Mouse (Mus musculus): ENCODE data around the gene Txndc16. TPM values are rescaled to one million over a fixed set of nuclear protein-coding genes. Genes with fewer than 3 reads are reported as not detected.

The Txndc16 gene
- total and polyA plus RNA-seq, 2 experiments from 2014 or later, result 33.7 to 54.2 TPM

- Histone ChIP-seq H3K4me3 (ENCODE audit: low read length) (no peak overlapping the region), H3K27me3 (ENCODE audit: insufficient read depth, low read length) (no peaks in the 10 kb centered on the region), H3K4me1 (ENCODE audit: insufficient read depth, low read length) (no peaks in the 10 kb centered on the region), H3K36me3 (ENCODE audit: insufficient read depth, low read length) (no peaks in the 10 kb centered on the region), H3K9me3 (ENCODE audit: low read length) (no peaks in the 10 kb centered on the region), H3K4me2 (ENCODE audit: low read depth, low read length) (no peak overlapping the region), H3K27ac (no peak overlapping the region), H3K9ac (replicated peaks; ENCODE audit: low read length) (no peak overlapping the region)
- ATAC-seq (no peak), DNase-seq (ENCODE audit: low spot score) (no peak)
- TF ChIP-seq CTCF (IDR thresholded peaks at IDR 0.05; ENCODE audit: low read depth), result no peak
- WGBS, result 80% methylated on average over 2 of the region's 2 CpGs
Measured at GRCm38 (mm10) chr14:45190999-45191398, 29.1 kb downstream of the Txndc16 start.

GRCm38 (mm10) chr14:45181611-45182010 lies 38.5 kb downstream of the Txndc16 start:
- no peak for ATAC-seq
- WGBS, result 91% methylated on average over 4 of the region's 4 CpGs
- Histone ChIP-seq H3K4me1 (ENCODE audit: insufficient read depth, low read length) (no peaks in the 10 kb centered on the region), H3K36me3 (ENCODE audit: insufficient read depth, low read length) (peaks cover 10% of the 10 kb centered on the region; the same call in 1 of the 2 replicates), H3K27ac (no peak overlapping the region), H3K4me3 (ENCODE audit: low read length) (no peak overlapping the region), H3K9me3 (ENCODE audit: low read length) (no peaks in the 10 kb centered on the region), H3K4me2 (ENCODE audit: low read depth, low read length) (no peak overlapping the region), H3K9ac (replicated peaks; ENCODE audit: low read length) (no peak overlapping the region), H3K27me3 (ENCODE audit: insufficient read depth, low read length) (no peaks in the 10 kb centered on the region)
- no peak for TF ChIP-seq CTCF (IDR thresholded peaks at IDR 0.05; ENCODE audit: low read depth)
- DNase-seq (ENCODE audit: low spot score), result no peak

GRCm38 (mm10) chr14:45179606-45180005 lies 40.5 kb downstream of the Txndc16 start:
- H3K9me3 ChIP-seq (ENCODE audit: low read length), result no peaks in the 10 kb centered on the region
- H3K27me3 ChIP-seq (ENCODE audit: insufficient read depth, low read length), result no peaks in the 10 kb centered on the region
- H3K27ac ChIP-seq, result no peak overlapping the region
- H3K36me3 ChIP-seq (ENCODE audit: insufficient read depth, low read length), result peaks cover 10% of the 10 kb centered on the region; the same call in 1 of the 2 replicates
- no peak for TF ChIP-seq CTCF (IDR thresholded peaks at IDR 0.05; ENCODE audit: low read depth)
- no peak for DNase-seq (ENCODE audit: low spot score)
- no peak overlapping the region for H3K4me2 ChIP-seq (ENCODE audit: low read depth, low read length)
- ATAC-seq, result no peak
- H3K4me3 ChIP-seq (ENCODE audit: low read length), result no peak overlapping the region
- WGBS, result 98% methylated on average over 2 of the region's 2 CpGs
- H3K9ac ChIP-seq (replicated peaks; ENCODE audit: low read length), result no peak overlapping the region
- H3K4me1 ChIP-seq (ENCODE audit: insufficient read depth, low read length), result no peaks in the 10 kb centered on the region

DNA sequence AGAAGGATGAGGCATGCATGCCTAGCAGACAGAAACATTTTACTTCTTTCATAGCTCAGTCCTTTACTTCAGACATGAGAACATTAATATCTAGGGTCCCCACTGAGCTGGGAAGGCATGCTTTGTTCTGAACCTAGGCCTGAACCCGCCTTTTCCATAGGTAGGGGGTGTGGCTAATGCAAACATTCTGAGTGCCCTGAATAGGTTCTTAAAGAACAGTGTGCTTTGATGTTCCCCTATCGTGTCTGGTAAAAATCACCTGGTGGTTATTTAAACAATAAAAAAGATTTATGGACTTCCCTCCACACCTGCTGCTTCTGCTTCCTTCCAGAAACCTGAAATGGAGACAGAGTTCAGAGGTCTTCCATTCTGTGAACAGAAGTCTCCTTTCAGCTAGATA lies 40.9 kb downstream of the Txndc16 start:
- no peaks in the 10 kb centered on the region for H3K9me3 ChIP-seq (ENCODE audit: low read length)
- ATAC-seq, result no peak
- no peak overlapping the region for H3K4me2 ChIP-seq (ENCODE audit: low read depth, low read length)
- no peak for TF ChIP-seq CTCF (IDR thresholded peaks at IDR 0.05; ENCODE audit: low read depth)
- no peak overlapping the region for H3K27ac ChIP-seq
- H3K27me3 ChIP-seq (ENCODE audit: insufficient read depth, low read length), result no peaks in the 10 kb centered on the region
- WGBS, result 75% methylated on average over 2 of the region's 2 CpGs
- no peaks in the 10 kb centered on the region for H3K4me1 ChIP-seq (ENCODE audit: insufficient read depth, low read length)
- H3K4me3 ChIP-seq (ENCODE audit: low read length), result no peak overlapping the region
- DNase-seq (ENCODE audit: low spot score), result no peak
- H3K9ac ChIP-seq (replicated peaks; ENCODE audit: low read length), result no peak overlapping the region
- H3K36me3 ChIP-seq (ENCODE audit: insufficient read depth, low read length), result peaks cover 10% of the 10 kb centered on the region; the same call in 1 of the 2 replicates

- no peak overlapping the region for H3K4me2 ChIP-seq (ENCODE audit: low read depth, low read length)
- H3K27me3 ChIP-seq (ENCODE audit: insufficient read depth, low read length), result no peaks in the 10 kb centered on the region
- H3K9me3 ChIP-seq (ENCODE audit: low read length), result no peaks in the 10 kb centered on the region
- H3K4me3 ChIP-seq (ENCODE audit: low read length), result no peak overlapping the region
- DNase-seq (ENCODE audit: low spot score), result no peak
- ATAC-seq, result no peak
- WGBS, result 67% methylated on average over 14 of the region's 14 CpGs
- H3K4me1 ChIP-seq (ENCODE audit: insufficient read depth, low read length), result no peaks in the 10 kb centered on the region
- H3K27ac ChIP-seq, result no peak overlapping the region
- no peaks in the 10 kb centered on the region for H3K36me3 ChIP-seq (ENCODE audit: insufficient read depth, low read length)
- no peak overlapping the region for H3K9ac ChIP-seq (replicated peaks; ENCODE audit: low read length)
- TF ChIP-seq CTCF (IDR thresholded peaks at IDR 0.05; ENCODE audit: low read depth), result no peak
Measured at GRCm38 (mm10) chr14:45175012-45175740, 45.0 kb downstream of the Txndc16 start.

DNA sequence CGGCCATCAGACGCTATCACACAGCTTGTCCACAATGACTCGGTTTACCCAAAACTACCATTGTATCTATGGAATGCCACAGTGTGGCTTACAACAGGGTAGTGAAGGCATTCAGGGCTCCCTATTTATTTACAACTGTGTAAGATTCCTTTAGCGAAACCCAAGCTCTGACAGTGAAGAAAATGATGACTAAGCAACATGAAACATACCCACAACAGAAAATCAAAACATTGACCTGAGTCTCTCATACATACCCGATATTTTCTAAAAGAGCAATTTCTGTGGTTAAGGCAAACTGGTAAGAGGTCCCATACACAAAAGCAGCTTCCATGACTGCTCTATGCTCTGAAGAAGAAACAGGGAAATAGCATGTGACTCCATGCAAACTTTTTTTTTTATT lies 47.9 kb downstream of the Txndc16 start:
- H3K27ac ChIP-seq, result no peak overlapping the region
- 96% methylated on average over 5 of the region's 5 CpGs for WGBS
- no peak overlapping the region for H3K9ac ChIP-seq (replicated peaks; ENCODE audit: low read length)
- H3K4me2 ChIP-seq (ENCODE audit: low read depth, low read length), result no peak overlapping the region
- no peaks in the 10 kb centered on the region for H3K4me1 ChIP-seq (ENCODE audit: insufficient read depth, low read length)
- no peaks in the 10 kb centered on the region for H3K9me3 ChIP-seq (ENCODE audit: low read length)
- no peak for TF ChIP-seq CTCF (IDR thresholded peaks at IDR 0.05; ENCODE audit: low read depth)
- no peak for ATAC-seq
- no peaks in the 10 kb centered on the region for H3K36me3 ChIP-seq (ENCODE audit: insufficient read depth, low read length)
- H3K27me3 ChIP-seq (ENCODE audit: insufficient read depth, low read length), result no peaks in the 10 kb centered on the region
- H3K4me3 ChIP-seq (ENCODE audit: low read length), result no peak overlapping the region
- DNase-seq (ENCODE audit: low spot score), result no peak

GRCm38 (mm10) chr14:45167366-45167765 lies 52.8 kb downstream of the Txndc16 start:
- DNase-seq (ENCODE audit: low spot score), result no peak
- H3K36me3 ChIP-seq (ENCODE audit: insufficient read depth, low read length), result peaks cover 5% of the 10 kb centered on the region; the same call in 1 of the 2 replicates
- no peaks in the 10 kb centered on the region for H3K4me1 ChIP-seq (ENCODE audit: insufficient read depth, low read length)
- no peaks in the 10 kb centered on the region for H3K9me3 ChIP-seq (ENCODE audit: low read length)
- no peaks in the 10 kb centered on the region for H3K27me3 ChIP-seq (ENCODE audit: insufficient read depth, low read length)
- ATAC-seq, result no peak
- no peak overlapping the region for H3K4me3 ChIP-seq (ENCODE audit: low read length)
- no peak overlapping the region for H3K9ac ChIP-seq (replicated peaks; ENCODE audit: low read length)
- peak; percentile 36 for TF ChIP-seq CTCF (IDR thresholded peaks at IDR 0.05; ENCODE audit: low read depth)
- 89% methylated on average over 8 of the region's 8 CpGs for WGBS
- no peak overlapping the region for H3K27ac ChIP-seq
- H3K4me2 ChIP-seq (ENCODE audit: low read depth, low read length), result no peak overlapping the region

All from hindbrain, postnatal 0 days (tissue).